Mouse (Mus musculus) myocyte (in vitro differentiated cells): ENCODE data around the gene Efhb. TPM values are rescaled to one million over a fixed set of nuclear protein-coding genes. Genes with fewer than 3 reads are reported as not detected.

Experiments
- H3K27me3 ChIP-seq: one replicate; pipeline ENCODE4 v1.6.1; 2011; ENCODE audit not compliant: control insufficient read depth, insufficient read depth, insufficient read length
- H3K36me3 ChIP-seq: one replicate; pipeline ENCODE4 v1.6.1; 2011; ENCODE audit not compliant: control insufficient read depth, insufficient read depth
- H3K4me2 ChIP-seq: one replicate; pipeline ENCODE4 v1.6.1; 2011; ENCODE audit warnings: low read depth, control low read depth
- H3K4me3 ChIP-seq: one replicate; pipeline ENCODE4 v1.5.1; 2011; ENCODE audit warnings: mild to moderate bottlenecking, control low read depth, moderate library complexity
- H3K79me2 ChIP-seq: one replicate; pipeline ENCODE4 v1.6.1; 2011; ENCODE audit not compliant: control insufficient read depth, insufficient read depth
- H3ac ChIP-seq: one replicate; pipeline ENCODE4 v1.6.1; 2011; ENCODE audit not compliant: control insufficient read depth, insufficient read length
- CEBPB ChIP-seq: IDR thresholded peaks from 2 replicates; pipeline ENCODE4 v1.6.1; 2011; ENCODE audit warnings: mild to moderate bottlenecking, moderate library complexity; ENCODE audit not compliant: poor library complexity, insufficient read depth, severe bottlenecking
- E2F4 ChIP-seq: IDR thresholded peaks from one replicate; pipeline ENCODE4 v1.6.1; 2011; ENCODE audit warnings: mild to moderate bottlenecking, control low read depth, moderate library complexity; ENCODE audit not compliant: insufficient read depth
- MAX ChIP-seq: IDR thresholded peaks from one replicate; pipeline ENCODE4 v1.6.1; 2011; ENCODE audit warnings: low read depth, mild to moderate bottlenecking, control low read depth
- MYOD1 ChIP-seq, 3 experiments: IDR thresholded peaks; one replicate each; pipeline ENCODE4 v1.6.1; 2011; ENCODE audit warnings: control low read depth in 2 of 3, low read depth in 2 of 3, mild to moderate bottlenecking in 2 of 3, moderate library complexity in 1 of 3; ENCODE audit not compliant: insufficient read length in 2 of 3, control insufficient read depth in 1 of 3
- MYOG ChIP-seq, 3 experiments: IDR thresholded peaks; one replicate each; pipeline ENCODE4 v1.6.1; 2011; ENCODE audit warnings: control low read depth in 2 of 3, low read depth in 2 of 3, mild to moderate bottlenecking in 2 of 3; ENCODE audit not compliant: insufficient read length in 2 of 3, control insufficient read depth in 1 of 3, insufficient read depth in 1 of 3
- POLR2A ChIP-seq: IDR thresholded peaks from one replicate; pipeline ENCODE4 v1.6.1; 2011; ENCODE audit warnings: low read depth, mild to moderate bottlenecking, control low read depth, moderate library complexity; ENCODE audit not compliant: insufficient read length
- POLR2AphosphoS2 ChIP-seq: IDR thresholded peaks from one replicate; pipeline ENCODE4 v1.6.1; 2011; ENCODE audit warnings: low read depth, control low read depth; ENCODE audit not compliant: insufficient read length
- REST ChIP-seq: IDR thresholded peaks from one replicate; pipeline ENCODE4 v1.6.1; 2011; ENCODE audit warnings: mild to moderate bottlenecking, control low read depth, moderate library complexity; ENCODE audit not compliant: insufficient read depth, insufficient read length
- SRF ChIP-seq: IDR thresholded peaks from one replicate; pipeline ENCODE4 v1.6.1; 2011; ENCODE audit warnings: low read depth; ENCODE audit not compliant: control insufficient read depth, insufficient read length
- TCF12 ChIP-seq: IDR thresholded peaks from one replicate; pipeline ENCODE4 v1.6.1; 2011; ENCODE audit warnings: mild to moderate bottlenecking, control low read depth; ENCODE audit not compliant: poor library complexity, insufficient read depth, severe bottlenecking
- TCF3 ChIP-seq: IDR thresholded peaks from one replicate; pipeline ENCODE4 v1.6.1; 2011; ENCODE audit warnings: low read depth, control low read depth; ENCODE audit not compliant: insufficient read length
- USF1 ChIP-seq: IDR thresholded peaks from one replicate; pipeline ENCODE4 v1.6.1; 2011; ENCODE audit warnings: low read depth, mild to moderate bottlenecking, control low read depth, moderate library complexity
- polyA plus RNA-seq: library from polyadenylated mRNA; unstranded; fragments of >200 nt; fragmentation: generic; extraction: Trizol; gene quantifications from one replicate; pipeline ENCODE4 v1.2.1, GENCODE M21; 2012; ENCODE audit warnings: missing spikeins

Efhb gene
- polyA plus RNA-seq, 1 experiment: 0.01 TPM

GRCm38 (mm10) chr17:53488291-53489006, 25.3 kb upstream of the Efhb start:
- Histone ChIP-seq H3K4me3 (no peak overlapping the region), H3K79me2 (peaks cover 89% of the 10 kb centered on the region), H3K27me3 (no peaks in the 10 kb centered on the region), H3K4me2 (no peak overlapping the region), H3ac (no peak overlapping the region), H3K36me3 (peaks cover 35% of the 10 kb centered on the region)
- TF ChIP-seq MAX (no peak), CEBPB (peak; percentile 76)

DNA sequence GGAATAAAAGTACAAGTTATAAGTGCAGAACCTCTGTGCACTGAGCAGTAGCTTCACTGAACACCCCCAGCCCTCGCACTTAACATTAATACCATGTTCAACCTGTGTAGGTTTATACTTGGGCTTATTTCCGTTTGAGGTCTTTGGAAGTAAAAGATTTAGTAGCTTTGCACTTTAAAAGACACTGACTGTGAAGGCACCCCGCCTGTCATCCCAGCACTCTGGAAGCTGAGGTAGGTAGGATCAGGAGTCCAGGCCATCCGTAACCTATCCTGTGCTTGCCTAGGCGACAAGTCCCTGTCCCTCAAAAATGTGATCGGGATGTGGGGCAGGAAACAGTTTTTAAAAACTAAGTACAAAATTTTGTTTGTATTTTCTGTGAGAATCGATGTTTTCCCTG, 17.3 kb upstream of the Efhb start:
- Histone ChIP-seq H3K4me2 (peak overlapping the region; percentile 88), H3K79me2 (peaks cover 58% of the 10 kb centered on the region), H3K36me3 (peaks cover 13% of the 10 kb centered on the region), H3K27me3 (no peaks in the 10 kb centered on the region), H3ac (peak overlapping the region; percentile 54), H3K4me3 (peak overlapping the region; percentile 57)
- TF ChIP-seq POLR2A (no peak), POLR2AphosphoS2 (no peak), SRF (no peak), MYOG (IDR thresholded peaks at IDR 0.05; ENCODE audit: control insufficient read depth in 1 of 3, insufficient read depth in 1 of 3, insufficient read length in 2 of 3, low read depth in 2 of 3) (no peak), MYOD1 (IDR thresholded peaks at IDR 0.05; ENCODE audit: control insufficient read depth in 1 of 3, insufficient read length in 2 of 3, low read depth in 2 of 3) (no peak), CEBPB (no peak), TCF12 (no peak), USF1 (no peak), MAX (no peak), TCF3 (no peak), E2F4 (no peak), REST (no peak)

DNA sequence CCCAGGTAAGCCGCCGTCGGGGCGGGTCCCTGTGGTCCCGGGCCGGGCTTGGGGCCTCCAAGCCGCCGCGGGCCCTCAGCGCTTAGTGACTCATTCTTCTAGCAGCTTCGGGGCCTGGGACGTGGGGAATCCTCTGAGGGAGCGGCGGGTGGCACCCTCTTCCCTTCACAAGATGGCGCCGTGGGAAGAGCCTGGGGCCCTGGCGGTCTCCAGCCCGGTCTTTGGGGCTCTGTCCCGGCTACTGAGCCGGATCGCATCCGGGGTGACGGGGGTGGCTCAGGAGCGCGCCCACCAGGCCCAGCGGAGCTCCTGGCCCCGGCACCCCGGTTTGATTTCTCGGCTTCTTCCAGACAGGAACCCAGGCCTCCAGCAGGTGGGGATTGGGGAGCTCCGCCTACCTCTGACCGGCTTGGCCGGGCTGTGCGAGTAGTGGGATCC, 16.5 kb upstream of the Efhb start:
- Histone ChIP-seq H3K27me3 (no peaks in the 10 kb centered on the region), H3ac (peak overlapping the region; percentile 54), H3K4me2 (peak overlapping the region; percentile 88), H3K36me3 (peaks cover 6% of the 10 kb centered on the region), H3K4me3 (peak overlapping the region; percentile 57), H3K79me2 (peaks cover 50% of the 10 kb centered on the region)
- TF ChIP-seq MYOD1 (IDR thresholded peaks at IDR 0.05; ENCODE audit: control insufficient read depth in 1 of 3, insufficient read length in 2 of 3, low read depth in 2 of 3) (no peak), MAX (no peak), REST (no peak), POLR2AphosphoS2 (peak; percentile 6), E2F4 (no peak), TCF12 (no peak), SRF (no peak), TCF3 (no peak)

DNA sequence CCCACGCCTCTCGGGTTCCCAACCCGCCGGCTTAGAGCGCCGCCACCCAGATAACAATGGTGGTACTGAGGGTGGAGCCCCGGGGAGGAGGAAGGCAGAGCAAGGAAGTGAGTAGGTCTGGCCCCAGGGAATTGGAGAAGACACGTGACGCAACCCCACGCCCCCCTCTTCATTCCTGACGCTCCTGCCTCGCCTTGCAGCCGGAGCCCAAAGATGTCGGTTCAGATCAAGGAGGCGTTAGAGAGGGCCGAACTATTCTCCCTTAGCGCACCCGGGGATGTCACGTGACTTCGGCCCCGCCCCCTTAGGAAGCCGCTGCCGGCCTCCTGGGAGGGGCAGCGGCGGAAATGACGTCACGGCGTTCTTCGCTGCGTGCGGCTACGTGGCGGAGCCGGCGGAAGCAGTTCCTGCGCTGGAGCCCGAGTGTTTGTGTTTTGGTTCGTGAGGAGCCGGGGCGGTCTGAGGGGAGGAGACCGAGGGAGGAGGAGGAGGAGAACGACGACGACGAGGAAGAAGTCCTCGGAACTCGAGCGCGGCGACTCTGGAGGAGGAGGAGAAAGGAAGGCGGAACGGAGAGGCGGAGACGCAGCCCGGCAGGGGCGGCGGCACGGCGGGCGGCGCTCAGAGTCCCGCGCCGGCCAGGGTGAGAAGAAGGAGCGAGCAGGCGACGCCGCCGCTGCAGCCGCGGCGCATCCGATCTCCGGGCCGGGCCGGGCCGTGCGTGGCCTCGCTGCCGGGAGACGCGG, 15.9 kb upstream of the Efhb start, which contains the start of gene Rab5a:
Gene Rab5a (plus strand): TSS at position 377 of the 746 bp plus-strand sequence.
- peak; percentile 51 for TF ChIP-seq POLR2AphosphoS2
- TF ChIP-seq TCF3: no peak
- peak in 1 of 3 experiments; percentile 19 for TF ChIP-seq MYOD1 (IDR thresholded peaks at IDR 0.05; ENCODE audit: control insufficient read depth in 1 of 3, insufficient read length in 2 of 3, low read depth in 2 of 3)
- no peak for TF ChIP-seq MAX
- peak; percentile 86 for TF ChIP-seq USF1
- TF ChIP-seq SRF: peak; percentile 35
- TF ChIP-seq POLR2A: peak; percentile 73
- Histone ChIP-seq H3K4me3 (peak within 1 kb of the TSS; percentile 57), H3ac (peak within 1 kb of the TSS; percentile 54), H3K4me2 (peak within 1 kb of the TSS; percentile 88), H3K36me3 (no peaks in the 10 kb centered on the region), H3K79me2 (peaks cover 44% of the 10 kb centered on the region), H3K27me3 (no peaks in the 10 kb centered on the region)
